Mouse (Mus musculus) MEL (cell line): ENCODE measurements around the gene Akain1.

Source experiments
- CTCF ChIP-seq, 3 experiments: IDR thresholded peaks in 2 of 3; conservative IDR thresholded peaks in 1 of 3; 2 replicates each; pipeline ENCODE4 v1.5.1; 2011 to 2012; ENCODE audit warnings: low read length in 3 of 3, low read depth in 2 of 3, mild to moderate bottlenecking in 2 of 3, improper control_type of control experiment in 1 of 3, inconsistent platforms in 1 of 3, mixed read lengths in 1 of 3, moderate library complexity in 1 of 3; ENCODE audit not compliant: control insufficient read depth in 1 of 3, insufficient read depth in 1 of 3, poor library complexity in 1 of 3, severe bottlenecking in 1 of 3
- ZNF384 ChIP-seq: IDR thresholded peaks from 2 replicates; pipeline ENCODE4 v1.6.1; 2012; ENCODE audit warnings: low read depth, mild to moderate bottlenecking, inconsistent platforms, low read length, improper control_type of control experiment

GRCm38 (mm10) chr17:69475423-69475822, 36.3 kb downstream of the Akain1 start:
- TF ChIP-seq CTCF (IDR thresholded peaks at IDR 0.05 in 2 of 3, conservative IDR thresholded peaks at IDR 0.05 in 1 of 3; ENCODE audit: control insufficient read depth in 1 of 3, insufficient read depth in 1 of 3, low read depth in 2 of 3, low read length in 3 of 3, poor library complexity in 1 of 3, severe bottlenecking in 1 of 3): 0 out of 6 replicates have a peak, but pooled peaks of 1 of the 3 experiments have one; percentile 10
- no peak for TF ChIP-seq ZNF384
